20 mouse cellular contexts compared by ENCODE assay signal in genomic region chr1:75032041-75032440, GRCm38 (mm10).
"Had no signal": no experiment of that assay in that cellular context is flagged by ENCODE, and none has a peak within 500 bp of the region (broad histone marks: within the 10 kb centered on the region; RNA-seq: fewer than 3 reads in every experiment).

No protein-coding gene starts in this region.

- H3K4me3 ChIP-seq: limb, embryonic 12.5 days; limb, embryonic 15.5 days; midbrain, embryonic 12.5 days; midbrain, embryonic 15.5 days; neural tube, embryonic 12.5 days; neural tube, embryonic 15.5 days; stomach, embryonic 15.5 days had no signal

- H3K4me1 ChIP-seq: limb, embryonic 12.5 days; midbrain, embryonic 12.5 days; midbrain, embryonic 15.5 days; neural tube, embryonic 12.5 days; neural tube, embryonic 15.5 days; stomach, embryonic 15.5 days had no signal

- H3K9ac ChIP-seq: limb, embryonic 12.5 days; limb, embryonic 15.5 days; liver, embryonic 14.5 days; liver, postnatal 0 days; lung, embryonic 14.5 days; midbrain, embryonic 12.5 days; midbrain, embryonic 15.5 days; neural tube, embryonic 12.5 days; neural tube, embryonic 15.5 days; stomach, embryonic 15.5 days had no signal

- H3K4me2 ChIP-seq: limb, embryonic 12.5 days; limb, embryonic 15.5 days; liver, embryonic 11.5 days; lung, embryonic 14.5 days; midbrain, embryonic 12.5 days; midbrain, embryonic 15.5 days; neural tube, embryonic 12.5 days; neural tube, embryonic 15.5 days; stomach, embryonic 15.5 days had no signal

- H3K9me3 ChIP-seq: limb, embryonic 12.5 days; limb, embryonic 15.5 days; midbrain, embryonic 12.5 days; midbrain, embryonic 15.5 days; neural tube, embryonic 12.5 days; neural tube, embryonic 15.5 days; stomach, embryonic 15.5 days had no signal

- H3K27ac ChIP-seq: limb, embryonic 12.5 days; limb, embryonic 15.5 days; liver, embryonic 14.5 days; macrophage; midbrain, embryonic 12.5 days; midbrain, embryonic 15.5 days; neural tube, embryonic 12.5 days; neural tube, embryonic 15.5 days; stomach, embryonic 15.5 days had no signal

- ATAC-seq: liver, postnatal 0 days; lung, postnatal 0 days; midbrain, embryonic 15.5 days had no signal

- DNase-seq: kidney, postnatal 14 days; kidney, postnatal 4 days; left cerebral cortex, postnatal 4 days; liver, postnatal 0 days; lung, embryonic 14.5 days; retina, postnatal 1 day; right cerebral cortex, postnatal 25 days; spleen, adult 18-20 months; thymus, postnatal 25 days had no signal

- H3K36me3 ChIP-seq: limb, embryonic 12.5 days; limb, embryonic 15.5 days; midbrain, embryonic 12.5 days; midbrain, embryonic 15.5 days; neural tube, embryonic 12.5 days; neural tube, embryonic 15.5 days; stomach, embryonic 15.5 days had no signal

- H3K27me3 ChIP-seq: limb, embryonic 12.5 days; limb, embryonic 15.5 days; midbrain, embryonic 12.5 days; midbrain, embryonic 15.5 days; neural tube, embryonic 12.5 days; neural tube, embryonic 15.5 days; stomach, embryonic 15.5 days had no signal
